Mouse (Mus musculus): ENCODE measurements around the gene Slc25a12.

DNA sequence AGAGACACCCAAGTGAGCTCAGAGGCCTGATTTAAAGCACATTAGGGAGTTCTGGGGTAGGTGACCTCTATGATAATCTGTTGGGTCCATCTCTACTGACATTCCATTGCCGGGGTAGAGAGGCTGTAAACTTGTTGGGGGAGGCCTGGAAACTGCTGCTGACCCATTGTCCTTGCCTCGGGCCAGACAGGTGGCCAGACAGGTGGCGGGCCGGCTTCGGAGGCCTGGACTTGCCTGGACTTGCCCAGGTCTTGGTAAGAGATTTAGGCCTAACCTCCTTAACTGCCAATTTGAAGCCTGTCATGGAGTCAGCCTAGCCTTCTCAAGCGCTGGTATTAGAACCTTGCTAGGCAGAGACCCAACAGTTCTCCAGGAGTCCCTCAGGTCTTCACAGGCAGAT lies 20.2 kb upstream of the Slc25a12 start:
- TF ChIP-seq CTCF (IDR thresholded peaks at IDR 0.05; ENCODE audit: borderline replicate concordance, control insufficient read depth, extremely low read depth, insufficient read depth, low read length, poor library complexity): no peak
- TF ChIP-seq POLR2A (IDR thresholded peaks at IDR 0.05; ENCODE audit: control insufficient read depth, extremely low read depth, insufficient read depth, low read length, poor library complexity): no peak

All from thymus, adult 2 months (tissue).